Mouse (Mus musculus): ENCODE measurements around the gene Tmtc2. TPM values are rescaled to one million over a fixed set of nuclear protein-coding genes. Genes with fewer than 3 reads are reported as not detected.

The Tmtc2 gene
- polyA plus RNA-seq, 1 experiment from 2014 or later, result 4.9 TPM

- ATAC-seq, result no peak
- H3K9ac ChIP-seq (ENCODE audit: low read depth, low read length), result no peak overlapping the region
- no peaks in the 10 kb centered on the region for H3K27me3 ChIP-seq (replicated peaks; ENCODE audit: control insufficient read depth, insufficient read depth, low read length)
- no peak overlapping the region for H3K4me3 ChIP-seq (ENCODE audit: low read depth, low read length)
- H3K27ac ChIP-seq (ENCODE audit: low read depth, low read length), result no peak overlapping the region
- H3K36me3 ChIP-seq (ENCODE audit: control insufficient read depth, insufficient read depth), result peaks cover 8% of the 10 kb centered on the region; the same call in 1 of the 2 replicates
- 80% methylated on average over 4 of the region's 4 CpGs for WGBS
- no peak for TF ChIP-seq CTCF (IDR thresholded peaks at IDR 0.05; ENCODE audit: low read depth)
- 0 out of 2 replicates have a peak, but pooled peaks cover 4% of the 10 kb centered on the region for H3K9me3 ChIP-seq (ENCODE audit: control insufficient read depth)
- no peak overlapping the region for H3K4me2 ChIP-seq (replicated peaks; ENCODE audit: low read depth)
- H3K4me1 ChIP-seq (replicated peaks; ENCODE audit: control insufficient read depth, insufficient read depth, low read length), result no peaks in the 10 kb centered on the region
Measured at GRCm38 (mm10) chr10:105323646-105324192, 250.5 kb downstream of the Tmtc2 start.

GRCm38 (mm10) chr10:105319299-105320057 is 254.8 kb downstream of the Tmtc2 start:
- no peak for TF ChIP-seq CTCF (IDR thresholded peaks at IDR 0.05; ENCODE audit: low read depth)
- Histone ChIP-seq H3K9ac (ENCODE audit: low read depth, low read length) (no peak overlapping the region), H3K9me3 (ENCODE audit: control insufficient read depth) (0 out of 2 replicates have a peak, but pooled peaks cover 4% of the 10 kb centered on the region), H3K4me1 (replicated peaks; ENCODE audit: control insufficient read depth, insufficient read depth, low read length) (no peaks in the 10 kb centered on the region), H3K4me3 (ENCODE audit: low read depth, low read length) (no peak overlapping the region), H3K36me3 (ENCODE audit: control insufficient read depth, insufficient read depth) (peaks cover 8% of the 10 kb centered on the region; the same call in 1 of the 2 replicates), H3K27ac (ENCODE audit: low read depth, low read length) (no peak overlapping the region), H3K27me3 (replicated peaks; ENCODE audit: control insufficient read depth, insufficient read depth, low read length) (no peaks in the 10 kb centered on the region), H3K4me2 (replicated peaks; ENCODE audit: low read depth) (no peak overlapping the region)
- WGBS, result 72% methylated on average over 3 of the region's 3 CpGs
- no peak for ATAC-seq

GRCm38 (mm10) chr10:105318869-105319268 is 255.4 kb downstream of the Tmtc2 start:
- no peaks in the 10 kb centered on the region for H3K27me3 ChIP-seq (replicated peaks; ENCODE audit: control insufficient read depth, insufficient read depth, low read length)
- no peak overlapping the region for H3K4me2 ChIP-seq (replicated peaks; ENCODE audit: low read depth)
- no peak overlapping the region for H3K27ac ChIP-seq (ENCODE audit: low read depth, low read length)
- no peaks in the 10 kb centered on the region for H3K4me1 ChIP-seq (replicated peaks; ENCODE audit: control insufficient read depth, insufficient read depth, low read length)
- 50% methylated on average over 2 of the region's 2 CpGs for WGBS
- 0 out of 2 replicates have a peak, but pooled peaks cover 4% of the 10 kb centered on the region for H3K9me3 ChIP-seq (ENCODE audit: control insufficient read depth)
- H3K9ac ChIP-seq (ENCODE audit: low read depth, low read length), result no peak overlapping the region
- H3K4me3 ChIP-seq (ENCODE audit: low read depth, low read length), result no peak overlapping the region
- no peak for TF ChIP-seq CTCF (IDR thresholded peaks at IDR 0.05; ENCODE audit: low read depth)
- peaks cover 8% of the 10 kb centered on the region; the same call in 1 of the 2 replicates for H3K36me3 ChIP-seq (ENCODE audit: control insufficient read depth, insufficient read depth)
- no peak for ATAC-seq

- Histone ChIP-seq H3K27ac (ENCODE audit: low read depth, low read length) (no peak overlapping the region), H3K4me1 (replicated peaks; ENCODE audit: control insufficient read depth, insufficient read depth, low read length) (no peaks in the 10 kb centered on the region), H3K36me3 (ENCODE audit: control insufficient read depth, insufficient read depth) (no peaks in the 10 kb centered on the region), H3K9me3 (ENCODE audit: control insufficient read depth) (no peaks in the 10 kb centered on the region), H3K27me3 (replicated peaks; ENCODE audit: control insufficient read depth, insufficient read depth, low read length) (no peaks in the 10 kb centered on the region), H3K4me2 (replicated peaks; ENCODE audit: low read depth) (no peak overlapping the region), H3K9ac (ENCODE audit: low read depth, low read length) (no peak overlapping the region), H3K4me3 (ENCODE audit: low read depth, low read length) (no peak overlapping the region)
- ATAC-seq, result no peak
- WGBS, result 46% methylated on average over 5 of the region's 5 CpGs
- no peak for TF ChIP-seq CTCF (IDR thresholded peaks at IDR 0.05; ENCODE audit: low read depth)
Measured at GRCm38 (mm10) chr10:105312986-105313385, 261.3 kb downstream of the Tmtc2 start.

GRCm38 (mm10) chr10:105297560-105297959 is 276.7 kb downstream of the Tmtc2 start:
- no peak overlapping the region for H3K27ac ChIP-seq (ENCODE audit: low read depth, low read length)
- no peak for ATAC-seq
- 79% methylated on average over 3 of the region's 3 CpGs for WGBS
- H3K36me3 ChIP-seq (ENCODE audit: control insufficient read depth, insufficient read depth), result no peaks in the 10 kb centered on the region
- no peaks in the 10 kb centered on the region for H3K4me1 ChIP-seq (replicated peaks; ENCODE audit: control insufficient read depth, insufficient read depth, low read length)
- H3K9me3 ChIP-seq (ENCODE audit: control insufficient read depth), result no peaks in the 10 kb centered on the region
- H3K4me2 ChIP-seq (replicated peaks; ENCODE audit: low read depth), result no peak overlapping the region
- H3K27me3 ChIP-seq (replicated peaks; ENCODE audit: control insufficient read depth, insufficient read depth, low read length), result no peaks in the 10 kb centered on the region
- TF ChIP-seq CTCF (IDR thresholded peaks at IDR 0.05; ENCODE audit: low read depth), result no peak
- H3K4me3 ChIP-seq (ENCODE audit: low read depth, low read length), result no peak overlapping the region
- no peak overlapping the region for H3K9ac ChIP-seq (ENCODE audit: low read depth, low read length)

- Histone ChIP-seq H3K4me2 (replicated peaks; ENCODE audit: low read depth) (no peak overlapping the region), H3K9ac (ENCODE audit: low read depth, low read length) (no peak overlapping the region), H3K27ac (ENCODE audit: low read depth, low read length) (no peak overlapping the region), H3K4me1 (replicated peaks; ENCODE audit: control insufficient read depth, insufficient read depth, low read length) (no peaks in the 10 kb centered on the region), H3K27me3 (replicated peaks; ENCODE audit: control insufficient read depth, insufficient read depth, low read length) (no peaks in the 10 kb centered on the region), H3K9me3 (ENCODE audit: control insufficient read depth) (no peaks in the 10 kb centered on the region), H3K36me3 (ENCODE audit: control insufficient read depth, insufficient read depth) (no peaks in the 10 kb centered on the region), H3K4me3 (ENCODE audit: low read depth, low read length) (no peak overlapping the region)
- WGBS, result 86% methylated on average over 1 of the region's 1 CpGs
- no peak for ATAC-seq
- no peak for TF ChIP-seq CTCF (IDR thresholded peaks at IDR 0.05; ENCODE audit: low read depth)
Measured at GRCm38 (mm10) chr10:105292961-105293360, 281.3 kb downstream of the Tmtc2 start.

Data from intestine, postnatal 0 days (tissue).